Mouse (Mus musculus): ENCODE data around the gene Pecr. TPM values are rescaled to one million over a fixed set of nuclear protein-coding genes. Genes with fewer than 3 reads are reported as not detected.

The Pecr gene
- polyA plus RNA-seq (2012; rRNA removed): 2.0 and 2.8 TPM in 2 replicates

DNA sequence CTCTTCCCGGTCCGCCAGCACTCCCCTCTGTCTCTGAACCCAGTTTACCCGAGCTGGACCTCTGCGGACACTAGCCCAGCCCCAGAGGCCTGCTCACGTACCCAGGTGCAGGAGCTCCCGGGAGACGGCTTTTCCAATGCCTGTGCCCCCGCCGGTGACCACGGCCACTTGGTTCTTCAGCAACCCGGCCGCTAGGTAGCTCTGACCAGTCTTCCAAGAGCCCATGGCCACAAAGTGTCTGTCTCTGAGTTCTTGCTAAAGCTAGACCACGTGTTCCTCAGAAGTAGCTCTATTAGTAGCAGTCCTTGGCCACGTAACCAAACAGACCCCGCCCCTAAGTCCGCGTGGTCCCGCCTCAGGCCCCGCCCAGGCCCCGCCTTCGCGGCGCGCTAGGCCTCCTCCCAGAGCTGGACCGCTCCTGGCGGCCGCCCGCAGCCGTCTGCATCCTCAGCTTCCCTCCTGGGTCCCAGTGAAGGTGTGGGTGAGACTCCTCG is at the start of gene Pecr, which contains the start of gene Tmem169:
Gene Pecr, minus strand, starts transcription at position 323 of the 494 bp plus-strand sequence.
Gene Tmem169, plus strand, starts transcription at position 378 of the 494 bp plus-strand sequence.
- no peak within 1 kb of the TSS for H3K27ac ChIP-seq (ENCODE audit: insufficient read depth, low read length)
- 1% methylated on average over 30 of the region's 30 CpGs for WGBS
- DNase-seq (ENCODE audit: low read depth in 1 of 2, low spot score in 2 of 2): peak; percentile 66 to 88
- H3K27me3 ChIP-seq (ENCODE audit: control insufficient read depth, insufficient read depth, low read length): no peaks in the 10 kb centered on the region
- H3K36me3 ChIP-seq (ENCODE audit: control insufficient read depth, insufficient read depth, low read length): no peaks in the 10 kb centered on the region
- H3K4me3 ChIP-seq (ENCODE audit: extremely low read depth, insufficient read depth, insufficient read length): peak within 1 kb of the TSS; percentile 67
- H3K4me1 ChIP-seq (ENCODE audit: control insufficient read depth, insufficient read depth, insufficient read length): no peaks in the 10 kb centered on the region
- TF ChIP-seq CTCF (IDR thresholded peaks at IDR 0.05; ENCODE audit: extremely low read depth, insufficient read depth, insufficient read length, insufficient replicate concordance) (no peak), POLR2A (IDR thresholded peaks at IDR 0.05; ENCODE audit: low read depth, low read length) (no peak)

DNA sequence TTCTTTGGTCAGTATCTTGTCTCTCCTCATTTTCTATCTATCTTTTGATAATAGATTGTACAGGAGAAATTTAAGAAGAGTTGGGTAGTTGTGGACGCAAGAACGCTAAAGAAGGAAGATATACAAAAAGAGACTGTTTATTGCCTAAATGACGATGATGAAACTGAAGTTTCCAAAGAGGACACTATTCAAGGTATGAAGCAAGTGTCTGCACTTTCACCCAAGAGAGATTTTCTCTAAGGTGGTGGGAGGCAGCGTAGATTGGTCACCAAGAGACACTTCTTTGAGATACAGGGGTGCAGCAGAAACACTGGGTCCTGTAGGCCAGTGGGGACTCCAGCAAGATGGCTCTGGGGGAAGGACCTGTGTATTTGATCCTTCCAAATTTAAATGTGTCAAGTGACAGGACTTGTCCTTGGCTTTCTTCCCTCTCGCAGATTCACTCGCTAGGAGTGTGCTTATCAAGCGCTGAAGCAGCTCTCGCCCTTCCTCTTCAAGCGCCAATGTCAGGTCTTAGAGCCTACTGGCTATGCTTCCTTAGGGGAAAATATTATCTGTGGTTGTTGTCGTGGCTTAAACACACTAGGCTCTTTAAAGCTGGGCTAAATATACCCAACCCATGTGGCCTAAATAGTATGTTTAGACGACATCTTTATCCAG is 42.2 kb upstream of the Pecr start:
- WGBS: 86% methylated on average over 11 of the region's 11 CpGs
- H3K27me3 ChIP-seq (ENCODE audit: control insufficient read depth, insufficient read depth, low read length): no peaks in the 10 kb centered on the region

DNA sequence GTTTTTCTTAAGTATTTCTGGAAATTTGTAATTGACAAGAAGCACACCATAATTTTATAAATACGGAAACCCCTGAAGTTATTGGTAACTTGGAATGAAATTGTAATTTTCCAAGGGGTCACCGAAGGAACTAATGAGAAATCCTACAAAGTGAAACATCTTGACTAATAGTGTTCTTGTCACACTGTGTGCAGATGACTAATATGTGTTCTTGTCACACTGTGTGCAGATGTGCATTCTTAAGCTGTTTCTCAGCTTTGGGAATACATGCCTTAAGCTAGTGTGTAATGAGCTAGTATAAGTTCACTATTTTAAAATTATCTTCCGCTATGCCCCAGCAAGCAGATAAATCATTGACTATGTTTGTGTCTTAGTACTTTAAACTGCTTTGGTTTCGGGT is 39.1 kb upstream of the Pecr start:
- Histone ChIP-seq H3K4me1 (ENCODE audit: control insufficient read depth, insufficient read depth, insufficient read length) (no peaks in the 10 kb centered on the region), H3K4me3 (ENCODE audit: extremely low read depth, insufficient read depth, insufficient read length) (no peak overlapping the region), H3K27ac (ENCODE audit: insufficient read depth, low read length) (no peak overlapping the region), H3K27me3 (ENCODE audit: control insufficient read depth, insufficient read depth, low read length) (no peaks in the 10 kb centered on the region), H3K36me3 (ENCODE audit: control insufficient read depth, insufficient read depth, low read length) (peaks cover 21% of the 10 kb centered on the region)
- TF ChIP-seq CTCF (IDR thresholded peaks at IDR 0.05; ENCODE audit: extremely low read depth, insufficient read depth, insufficient read length, insufficient replicate concordance) (no peak), POLR2A (IDR thresholded peaks at IDR 0.05; ENCODE audit: low read depth, low read length) (no peak)
- 96% methylated on average over 4 of the region's 4 CpGs for WGBS
- DNase-seq (ENCODE audit: low read depth in 1 of 2, low spot score in 2 of 2): no peak

More for the DNA sequence above, 42.2 kb upstream of the Pecr start:
- DNase-seq (ENCODE audit: low read depth in 1 of 2, low spot score in 2 of 2): no peak
- Histone ChIP-seq H3K36me3 (ENCODE audit: control insufficient read depth, insufficient read depth, low read length) (peaks cover 15% of the 10 kb centered on the region), H3K4me1 (ENCODE audit: control insufficient read depth, insufficient read depth, insufficient read length) (no peaks in the 10 kb centered on the region), H3K27ac (ENCODE audit: insufficient read depth, low read length) (no peak overlapping the region), H3K4me3 (ENCODE audit: extremely low read depth, insufficient read depth, insufficient read length) (no peak overlapping the region)
- TF ChIP-seq POLR2A (IDR thresholded peaks at IDR 0.05; ENCODE audit: low read depth, low read length): no peak
- no peak for TF ChIP-seq CTCF (IDR thresholded peaks at IDR 0.05; ENCODE audit: extremely low read depth, insufficient read depth, insufficient read length, insufficient replicate concordance)

DNA sequence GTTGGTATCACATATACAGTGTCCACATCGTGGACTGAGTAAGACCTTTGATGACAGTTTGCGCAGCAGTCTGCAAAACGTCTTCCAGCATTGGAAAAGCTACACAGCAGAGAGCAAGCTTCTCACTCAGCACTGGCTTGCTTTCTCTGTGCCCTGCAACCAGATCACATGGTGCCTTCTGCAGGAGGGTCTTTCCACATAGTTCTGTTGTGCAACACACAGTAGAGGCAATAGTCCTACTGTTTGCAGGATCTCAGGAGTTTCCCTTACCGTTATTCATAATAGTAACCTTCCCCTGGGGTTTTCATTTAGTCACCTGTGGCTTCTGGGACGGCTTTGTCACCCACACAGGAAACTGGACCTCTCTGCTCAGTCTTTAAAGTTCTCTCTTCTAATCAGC is 36.6 kb upstream of the Pecr start:
- TF ChIP-seq CTCF (IDR thresholded peaks at IDR 0.05; ENCODE audit: extremely low read depth, insufficient read depth, insufficient read length, insufficient replicate concordance) (no peak), POLR2A (IDR thresholded peaks at IDR 0.05; ENCODE audit: low read depth, low read length) (no peak)
- WGBS: 67% methylated on average over 5 of the region's 5 CpGs
- Histone ChIP-seq H3K27ac (ENCODE audit: insufficient read depth, low read length) (no peak overlapping the region), H3K4me1 (ENCODE audit: control insufficient read depth, insufficient read depth, insufficient read length) (0 out of 2 replicates have a peak, but pooled peaks cover 4% of the 10 kb centered on the region), H3K36me3 (ENCODE audit: control insufficient read depth, insufficient read depth, low read length) (peaks cover 14% of the 10 kb centered on the region), H3K4me3 (ENCODE audit: extremely low read depth, insufficient read depth, insufficient read length) (no peak overlapping the region), H3K27me3 (ENCODE audit: control insufficient read depth, insufficient read depth, low read length) (no peaks in the 10 kb centered on the region)
- DNase-seq (ENCODE audit: low read depth in 1 of 2, low spot score in 2 of 2): no peak

DNA sequence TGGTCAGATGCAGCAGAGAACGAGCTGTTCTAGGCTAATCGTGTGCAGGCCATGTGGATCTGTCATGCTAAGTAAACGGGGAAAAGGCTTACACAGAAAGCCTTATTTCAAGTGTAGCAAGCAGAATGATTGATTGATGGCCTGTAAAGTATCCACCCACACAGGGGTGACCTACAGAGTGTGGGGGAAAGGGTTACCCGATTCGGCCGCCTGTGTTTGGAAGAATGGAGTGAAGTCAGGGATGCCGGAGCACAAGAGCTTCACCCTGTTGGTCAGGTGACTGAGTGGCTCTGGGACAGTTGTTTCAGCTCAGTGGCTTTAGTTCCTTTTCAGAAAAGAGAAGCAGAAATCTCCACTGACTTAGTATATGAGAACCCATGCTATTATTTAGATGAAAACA is 32.8 kb upstream of the Pecr start:
- WGBS: 88% methylated on average over 7 of the region's 7 CpGs

DNA sequence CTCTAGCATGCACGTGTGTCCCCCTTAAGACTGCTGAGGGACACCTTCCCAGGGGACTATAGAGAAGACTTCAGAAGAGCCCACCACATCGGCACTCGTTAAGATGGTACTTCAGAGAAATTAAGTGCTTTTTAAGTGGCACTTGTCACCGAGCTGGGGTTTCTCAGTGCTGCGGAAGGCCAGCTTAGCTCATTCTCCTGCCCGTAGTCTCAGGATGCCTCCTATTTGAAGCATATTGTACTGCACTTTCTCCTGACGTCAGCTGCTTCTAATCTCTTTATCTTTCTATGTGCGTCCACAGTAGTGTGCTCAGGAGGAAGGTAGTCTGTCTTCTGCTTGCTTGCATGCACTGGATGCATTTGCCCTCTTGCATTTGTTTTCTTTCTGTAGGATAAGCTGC is 32.3 kb upstream of the Pecr start:
- no peak for TF ChIP-seq POLR2A (IDR thresholded peaks at IDR 0.05; ENCODE audit: low read depth, low read length)
- TF ChIP-seq CTCF (IDR thresholded peaks at IDR 0.05; ENCODE audit: extremely low read depth, insufficient read depth, insufficient read length, insufficient replicate concordance): no peak
- no peaks in the 10 kb centered on the region for H3K27me3 ChIP-seq (ENCODE audit: control insufficient read depth, insufficient read depth, low read length)
- WGBS: 89% methylated on average over 8 of the region's 8 CpGs

More for the DNA sequence above, 32.8 kb upstream of the Pecr start:
- Histone ChIP-seq H3K4me3 (ENCODE audit: extremely low read depth, insufficient read depth, insufficient read length) (no peak overlapping the region), H3K27me3 (ENCODE audit: control insufficient read depth, insufficient read depth, low read length) (no peaks in the 10 kb centered on the region), H3K27ac (ENCODE audit: insufficient read depth, low read length) (no peak overlapping the region), H3K36me3 (ENCODE audit: control insufficient read depth, insufficient read depth, low read length) (peaks cover 17% of the 10 kb centered on the region), H3K4me1 (ENCODE audit: control insufficient read depth, insufficient read depth, insufficient read length) (0 out of 2 replicates have a peak, but pooled peaks cover 4% of the 10 kb centered on the region)
- TF ChIP-seq CTCF (IDR thresholded peaks at IDR 0.05; ENCODE audit: extremely low read depth, insufficient read depth, insufficient read length, insufficient replicate concordance): no peak
- TF ChIP-seq POLR2A (IDR thresholded peaks at IDR 0.05; ENCODE audit: low read depth, low read length): no peak
- peak in 1 of 2 experiments; percentile 8 for DNase-seq (ENCODE audit: low read depth in 1 of 2, low spot score in 2 of 2)

DNA sequence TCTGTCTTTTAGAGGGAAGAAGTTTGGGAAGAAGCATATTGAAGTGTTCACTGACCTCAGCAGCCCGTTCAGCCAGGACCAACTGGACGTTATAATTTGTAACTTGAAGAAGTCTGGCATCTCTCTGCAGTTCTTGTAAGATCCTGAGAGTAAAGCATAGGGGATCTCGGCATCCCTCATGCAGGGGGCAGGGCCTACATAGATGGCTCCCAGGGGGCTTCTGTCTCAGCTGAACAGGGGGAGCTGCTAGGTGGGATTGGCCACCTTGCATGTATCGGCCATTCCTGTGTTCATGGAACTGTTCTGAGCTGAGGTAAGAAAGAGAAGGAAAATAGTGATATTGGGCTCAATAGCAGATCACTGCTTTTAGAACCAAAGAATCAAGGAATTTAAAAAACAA is 31.3 kb upstream of the Pecr start:
- 94% methylated on average over 4 of the region's 4 CpGs for WGBS
- TF ChIP-seq POLR2A (IDR thresholded peaks at IDR 0.05; ENCODE audit: low read depth, low read length) (no peak), CTCF (IDR thresholded peaks at IDR 0.05; ENCODE audit: extremely low read depth, insufficient read depth, insufficient read length, insufficient replicate concordance) (no peak)
- Histone ChIP-seq H3K4me1 (ENCODE audit: control insufficient read depth, insufficient read depth, insufficient read length) (0 out of 2 replicates have a peak, but pooled peaks cover 4% of the 10 kb centered on the region), H3K4me3 (ENCODE audit: extremely low read depth, insufficient read depth, insufficient read length) (no peak overlapping the region), H3K27me3 (ENCODE audit: control insufficient read depth, insufficient read depth, low read length) (no peaks in the 10 kb centered on the region), H3K27ac (ENCODE audit: insufficient read depth, low read length) (no peak overlapping the region), H3K36me3 (ENCODE audit: control insufficient read depth, insufficient read depth, low read length) (peaks cover 14% of the 10 kb centered on the region)
- DNase-seq (ENCODE audit: low read depth in 1 of 2, low spot score in 2 of 2): no peak

More for the DNA sequence above, 32.3 kb upstream of the Pecr start:
- peaks cover 17% of the 10 kb centered on the region for H3K36me3 ChIP-seq (ENCODE audit: control insufficient read depth, insufficient read depth, low read length)
- H3K27ac ChIP-seq (ENCODE audit: insufficient read depth, low read length): no peak overlapping the region
- no peak for DNase-seq (ENCODE audit: low read depth in 1 of 2, low spot score in 2 of 2)
- H3K4me3 ChIP-seq (ENCODE audit: extremely low read depth, insufficient read depth, insufficient read length): no peak overlapping the region
- H3K4me1 ChIP-seq (ENCODE audit: control insufficient read depth, insufficient read depth, insufficient read length): 0 out of 2 replicates have a peak, but pooled peaks cover 4% of the 10 kb centered on the region

Measured in spleen, adult 2 months (tissue).